Mouse (Mus musculus) megakaryocyte, embryonic 14.5 days (primary cell): ENCODE results near the gene Trp73.

Source experiments
- FLI1 ChIP-seq: IDR thresholded peaks from 2 replicates; pipeline ENCODE4 v1.6.1; 2012; ENCODE audit warnings: low read length, inconsistent platforms, mixed read lengths
- GATA1 ChIP-seq: IDR thresholded peaks from 3 replicates; pipeline ENCODE4 v1.6.1; 2012; ENCODE audit warnings: mixed read lengths, low read length, inconsistent platforms, borderline replicate concordance

GRCm38 (mm10) chr4:154006264-154006663 is 133.7 kb downstream of the Trp73 start:
- TF ChIP-seq GATA1 = no peak
- no peak for TF ChIP-seq FLI1
